Mouse (Mus musculus): ENCODE results near the gene Cox6a1. TPM values are rescaled to one million over a fixed set of nuclear protein-coding genes. Genes with fewer than 3 reads are reported as not detected.
A peak's percentile ranks its signal among the peaks of the same experiment; 100 is the strongest.

Cox6a1 gene
- polyA plus RNA-seq, 1 experiment from 2014 or later: 911 TPM

DNA sequence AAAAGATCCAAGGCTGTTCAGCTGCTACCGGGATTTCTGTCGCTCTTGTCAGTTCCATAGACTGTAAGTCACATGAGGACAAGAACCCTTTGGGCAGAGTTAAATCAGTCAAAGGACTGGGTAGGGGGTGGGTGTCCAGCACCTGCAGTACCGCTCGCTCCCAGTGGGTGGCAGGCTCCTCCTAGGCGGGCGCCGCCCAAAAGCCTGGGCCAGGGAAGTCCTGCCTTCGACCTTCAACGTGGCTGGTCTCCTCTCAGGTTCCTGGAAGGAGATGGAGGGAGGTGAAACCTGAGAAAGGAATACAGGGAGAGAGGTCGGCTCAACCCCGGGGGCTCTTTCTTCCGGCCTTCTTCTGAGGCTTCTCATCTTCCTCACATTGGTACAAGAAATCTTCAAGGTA, 10.1 kb upstream of the Cox6a1 start:
- WGBS: 3% methylated on average over 12 of the region's 12 CpGs
- ATAC-seq (ENCODE audit: low FRiP score, low TSS enrichment): peak; percentile 74
- no peaks in the 10 kb centered on the region for H3K27me3 ChIP-seq (ENCODE audit: control insufficient read depth, insufficient read depth, low read length)
- no peaks in the 10 kb centered on the region for H3K9me3 ChIP-seq (ENCODE audit: control insufficient read depth, low read length)
- H3K4me2 ChIP-seq (replicated peaks; ENCODE audit: low read depth, low read length): no peak overlapping the region
- no peaks in the 10 kb centered on the region for H3K4me1 ChIP-seq (ENCODE audit: control insufficient read depth, insufficient read depth, low read length)
- H3K36me3 ChIP-seq (ENCODE audit: control insufficient read depth, insufficient read depth, low read length): no peaks in the 10 kb centered on the region
- no peak overlapping the region for H3K4me3 ChIP-seq (ENCODE audit: low read length)
- H3K9ac ChIP-seq (ENCODE audit: low read depth, low read length): no peak overlapping the region
- H3K27ac ChIP-seq (ENCODE audit: low read depth, low read length): 0 out of 2 replicates have a peak overlapping the region, but pooled peaks have one; percentile 11

DNA sequence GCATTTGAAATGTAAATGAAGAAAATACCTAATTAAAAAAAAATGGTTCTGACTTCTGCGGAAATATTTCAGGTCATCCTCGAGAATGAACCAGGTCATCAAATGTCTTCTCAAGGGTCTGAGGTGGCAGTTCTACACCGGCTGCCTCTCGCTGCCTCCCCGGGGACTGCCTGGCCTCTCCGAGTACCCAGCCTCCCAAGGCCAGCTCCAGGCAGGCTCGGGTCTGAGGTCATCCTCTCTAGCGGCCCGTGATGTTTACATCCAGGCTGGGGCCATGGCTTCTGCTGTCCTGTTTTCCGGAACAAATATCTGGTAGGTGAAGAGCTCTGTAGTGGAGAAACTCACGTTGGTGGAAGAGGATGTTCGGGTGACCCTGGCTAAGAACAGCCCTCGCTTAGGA, 6.3 kb upstream of the Cox6a1 start:
- no peaks in the 10 kb centered on the region for H3K36me3 ChIP-seq (ENCODE audit: control insufficient read depth, insufficient read depth, low read length)
- no peak overlapping the region for H3K27ac ChIP-seq (ENCODE audit: low read depth, low read length)
- H3K4me2 ChIP-seq (replicated peaks; ENCODE audit: low read depth, low read length): no peak overlapping the region
- H3K9me3 ChIP-seq (ENCODE audit: control insufficient read depth, low read length): peaks cover 3% of the 10 kb centered on the region; the same call in 1 of the 2 replicates
- no peak overlapping the region for H3K9ac ChIP-seq (ENCODE audit: low read depth, low read length)
- H3K27me3 ChIP-seq (ENCODE audit: control insufficient read depth, insufficient read depth, low read length): no peaks in the 10 kb centered on the region
- ATAC-seq (ENCODE audit: low FRiP score, low TSS enrichment): no peak
- 44% methylated on average over 13 of the region's 13 CpGs for WGBS
- H3K4me1 ChIP-seq (ENCODE audit: control insufficient read depth, insufficient read depth, low read length): no peaks in the 10 kb centered on the region
- no peak overlapping the region for H3K4me3 ChIP-seq (ENCODE audit: low read length)

DNA sequence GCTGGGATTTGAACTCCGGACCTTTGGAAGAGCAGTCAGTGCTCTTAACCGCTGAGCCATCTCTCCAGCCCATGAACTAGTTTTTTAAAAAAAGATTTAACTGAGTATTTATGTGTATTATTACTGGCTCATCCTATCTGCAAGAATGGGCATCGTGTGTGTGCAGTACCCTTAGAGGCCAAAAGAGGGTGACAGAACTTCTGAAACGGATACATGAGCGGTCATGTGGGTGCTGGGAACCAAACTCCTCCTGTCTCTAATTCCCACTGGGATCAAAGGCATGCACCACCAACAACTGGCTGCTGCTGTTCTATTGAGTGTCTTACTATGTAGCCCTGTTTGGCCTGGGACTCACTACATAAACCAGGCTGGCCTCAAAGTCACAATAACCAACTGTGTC, 2.6 kb upstream of the Cox6a1 start:
- 80% methylated on average over 5 of the region's 5 CpGs for WGBS
- no peak for ATAC-seq (ENCODE audit: low FRiP score, low TSS enrichment)
- no peak overlapping the region for H3K9ac ChIP-seq (ENCODE audit: low read depth, low read length)
- no peak overlapping the region for H3K4me3 ChIP-seq (ENCODE audit: low read length)
- H3K9me3 ChIP-seq (ENCODE audit: control insufficient read depth, low read length): peaks cover 3% of the 10 kb centered on the region; the same call in 1 of the 2 replicates
- H3K27me3 ChIP-seq (ENCODE audit: control insufficient read depth, insufficient read depth, low read length): no peaks in the 10 kb centered on the region
- H3K36me3 ChIP-seq (ENCODE audit: control insufficient read depth, insufficient read depth, low read length): peaks cover 3% of the 10 kb centered on the region; the same call in 1 of the 2 replicates
- H3K4me1 ChIP-seq (ENCODE audit: control insufficient read depth, insufficient read depth, low read length): peaks cover 6% of the 10 kb centered on the region; the same call in 1 of the 2 replicates
- H3K27ac ChIP-seq (ENCODE audit: low read depth, low read length): no peak overlapping the region
- no peak overlapping the region for H3K4me2 ChIP-seq (replicated peaks; ENCODE audit: low read depth, low read length)

GRCm38 (mm10) chr5:115349225-115349555, 409 bp upstream of the Cox6a1 start:
- Histone ChIP-seq H3K27ac (ENCODE audit: low read depth, low read length) (peak overlapping the region; percentile 71), H3K9me3 (ENCODE audit: control insufficient read depth, low read length) (peaks cover 3% of the 10 kb centered on the region; the same call in 1 of the 2 replicates), H3K4me2 (replicated peaks; ENCODE audit: low read depth, low read length) (peak overlapping the region; percentile 80), H3K9ac (ENCODE audit: low read depth, low read length) (peak overlapping the region; percentile 79), H3K36me3 (ENCODE audit: control insufficient read depth, insufficient read depth, low read length) (peaks cover 25% of the 10 kb centered on the region), H3K27me3 (ENCODE audit: control insufficient read depth, insufficient read depth, low read length) (no peaks in the 10 kb centered on the region), H3K4me1 (ENCODE audit: control insufficient read depth, insufficient read depth, low read length) (peaks cover 6% of the 10 kb centered on the region; the same call in 1 of the 2 replicates), H3K4me3 (ENCODE audit: low read length) (peak overlapping the region; percentile 92)
- ATAC-seq (ENCODE audit: low FRiP score, low TSS enrichment): no peak; the same call in 1 of the 2 replicates
- WGBS: under 1% methylated on average over 18 of the region's 18 CpGs

GRCm38 (mm10) chr5:115347564-115347963, 1.2 kb downstream of the Cox6a1 start:
- Histone ChIP-seq H3K4me2 (replicated peaks; ENCODE audit: low read depth, low read length) (peak overlapping the region; percentile 91), H3K27ac (ENCODE audit: low read depth, low read length) (no peak overlapping the region), H3K4me3 (ENCODE audit: low read length) (peak overlapping the region; percentile 92), H3K9ac (ENCODE audit: low read depth, low read length) (peak overlapping the region; percentile 79; the same call in 1 of the 2 replicates), H3K9me3 (ENCODE audit: control insufficient read depth, low read length) (peaks cover 3% of the 10 kb centered on the region; the same call in 1 of the 2 replicates), H3K36me3 (ENCODE audit: control insufficient read depth, insufficient read depth, low read length) (peaks cover 41% of the 10 kb centered on the region), H3K4me1 (ENCODE audit: control insufficient read depth, insufficient read depth, low read length) (peaks cover 6% of the 10 kb centered on the region; the same call in 1 of the 2 replicates), H3K27me3 (ENCODE audit: control insufficient read depth, insufficient read depth, low read length) (no peaks in the 10 kb centered on the region)
- 4% methylated on average over 5 of the region's 5 CpGs for WGBS
- peak; percentile 58 for ATAC-seq (ENCODE audit: low FRiP score, low TSS enrichment)

- 12% methylated on average over 36 of the region's 36 CpGs for WGBS
- Histone ChIP-seq H3K9me3 (ENCODE audit: control insufficient read depth, low read length) (no peaks in the 10 kb centered on the region), H3K27me3 (ENCODE audit: control insufficient read depth, insufficient read depth, low read length) (no peaks in the 10 kb centered on the region), H3K4me1 (ENCODE audit: control insufficient read depth, insufficient read depth, low read length) (peaks cover 13% of the 10 kb centered on the region), H3K4me3 (ENCODE audit: low read length) (peak overlapping the region; percentile 61), H3K36me3 (ENCODE audit: control insufficient read depth, insufficient read depth, low read length) (peaks cover 42% of the 10 kb centered on the region), H3K27ac (ENCODE audit: low read depth, low read length) (peak overlapping the region; percentile 44; the same call in 1 of the 2 replicates), H3K4me2 (replicated peaks; ENCODE audit: low read depth, low read length) (peak overlapping the region; percentile 66), H3K9ac (ENCODE audit: low read depth, low read length) (peak overlapping the region; percentile 70)
- peak; percentile 5; the same call in 1 of the 2 replicates for ATAC-seq (ENCODE audit: low FRiP score, low TSS enrichment)
These were observed 7.2 kb downstream of the Cox6a1 start for GRCm38 (mm10) chr5:115341314-115342165.

DNA sequence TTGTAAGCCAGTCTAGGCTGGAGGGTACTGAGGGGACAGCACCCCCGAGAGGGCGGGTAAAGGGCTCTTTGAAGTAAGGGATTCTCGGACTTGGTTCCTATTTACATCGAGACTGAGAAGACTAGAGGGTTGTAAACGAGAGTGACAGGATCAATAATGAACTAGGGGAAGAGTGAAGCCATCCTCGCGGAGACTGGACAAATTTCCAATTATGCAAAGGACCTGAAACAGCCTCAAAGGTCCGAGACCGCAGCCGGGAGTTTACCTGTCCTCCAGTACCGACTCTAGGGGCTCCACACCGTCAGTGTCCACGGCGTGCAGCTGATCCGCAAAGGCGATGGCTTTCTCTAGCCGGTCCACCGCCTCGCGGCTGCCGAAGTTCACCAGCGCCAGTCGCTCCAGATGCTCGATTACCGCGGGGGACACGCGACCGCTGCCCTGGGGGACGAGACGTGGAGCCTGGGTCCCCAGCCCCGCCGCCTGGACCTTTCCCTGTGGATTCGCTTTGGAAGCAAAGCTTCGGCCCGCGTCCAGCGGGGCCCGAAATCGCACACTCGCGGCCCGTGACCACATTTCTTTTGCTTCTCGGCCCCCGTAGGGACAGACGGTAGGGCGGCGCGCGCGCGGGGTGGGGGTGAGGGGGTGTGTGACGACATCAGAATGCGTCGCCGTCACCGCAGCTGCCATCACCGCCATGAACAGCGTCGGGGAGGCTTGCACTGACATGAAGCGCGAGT, 8.0 kb downstream of the Cox6a1 start, which contains the start of the genes Gatc and Triap1:
Gatc (minus strand) TSS at position 602 of the 737 bp plus-strand sequence.
Triap1 (plus strand) TSS at position 649 of the 737 bp plus-strand sequence.
- under 1% methylated on average over 62 of the region's 62 CpGs for WGBS
- Histone ChIP-seq H3K9ac (ENCODE audit: low read depth, low read length) (peak within 1 kb of the TSS; percentile 70), H3K36me3 (ENCODE audit: control insufficient read depth, insufficient read depth, low read length) (peaks cover 40% of the 10 kb centered on the region), H3K4me1 (ENCODE audit: control insufficient read depth, insufficient read depth, low read length) (peaks cover 13% of the 10 kb centered on the region), H3K4me3 (ENCODE audit: low read length) (peak within 1 kb of the TSS; percentile 61), H3K9me3 (ENCODE audit: control insufficient read depth, low read length) (no peaks in the 10 kb centered on the region), H3K27ac (ENCODE audit: low read depth, low read length) (peak within 1 kb of the TSS; percentile 44; the same call in 1 of the 2 replicates), H3K4me2 (replicated peaks; ENCODE audit: low read depth, low read length) (peak within 1 kb of the TSS; percentile 66), H3K27me3 (ENCODE audit: control insufficient read depth, insufficient read depth, low read length) (no peaks in the 10 kb centered on the region)
- peak; percentile 92 for ATAC-seq (ENCODE audit: low FRiP score, low TSS enrichment)

- no peak for ATAC-seq (ENCODE audit: low FRiP score, low TSS enrichment)
- peak overlapping the region; percentile 66 for H3K4me2 ChIP-seq (replicated peaks; ENCODE audit: low read depth, low read length)
- peak overlapping the region; percentile 70; the same call in 1 of the 2 replicates for H3K9ac ChIP-seq (ENCODE audit: low read depth, low read length)
- H3K9me3 ChIP-seq (ENCODE audit: control insufficient read depth, low read length): no peaks in the 10 kb centered on the region
- H3K4me3 ChIP-seq (ENCODE audit: low read length): peak overlapping the region; percentile 61
- peaks cover 13% of the 10 kb centered on the region for H3K4me1 ChIP-seq (ENCODE audit: control insufficient read depth, insufficient read depth, low read length)
- no peak overlapping the region for H3K27ac ChIP-seq (ENCODE audit: low read depth, low read length)
- H3K36me3 ChIP-seq (ENCODE audit: control insufficient read depth, insufficient read depth, low read length): peaks cover 38% of the 10 kb centered on the region
- H3K27me3 ChIP-seq (ENCODE audit: control insufficient read depth, insufficient read depth, low read length): no peaks in the 10 kb centered on the region
- 27% methylated on average over 7 of the region's 7 CpGs for WGBS
These were observed 8.8 kb downstream of the Cox6a1 start for GRCm38 (mm10) chr5:115340007-115340406.
